Mouse (Mus musculus) naive thymus-derived CD4-positive, alpha-beta T cell, adult 2 months (primary cell): ENCODE results near the gene Hist2h3b.
A peak's percentile ranks its signal among the peaks of the same experiment; 100 is the strongest.
"Not testable (repeated sequence)": the region's sequence is repeated elsewhere in the genome, so short reads cannot be mapped to it uniquely, and the experiment has no call there.

ENCODE experiments used
- DNase-seq: peaks from one replicate; pipeline ENCODE4 v3.0.0-alpha.2; 2011; ENCODE audit warnings: low read depth

The Hist2h3b gene

DNA sequence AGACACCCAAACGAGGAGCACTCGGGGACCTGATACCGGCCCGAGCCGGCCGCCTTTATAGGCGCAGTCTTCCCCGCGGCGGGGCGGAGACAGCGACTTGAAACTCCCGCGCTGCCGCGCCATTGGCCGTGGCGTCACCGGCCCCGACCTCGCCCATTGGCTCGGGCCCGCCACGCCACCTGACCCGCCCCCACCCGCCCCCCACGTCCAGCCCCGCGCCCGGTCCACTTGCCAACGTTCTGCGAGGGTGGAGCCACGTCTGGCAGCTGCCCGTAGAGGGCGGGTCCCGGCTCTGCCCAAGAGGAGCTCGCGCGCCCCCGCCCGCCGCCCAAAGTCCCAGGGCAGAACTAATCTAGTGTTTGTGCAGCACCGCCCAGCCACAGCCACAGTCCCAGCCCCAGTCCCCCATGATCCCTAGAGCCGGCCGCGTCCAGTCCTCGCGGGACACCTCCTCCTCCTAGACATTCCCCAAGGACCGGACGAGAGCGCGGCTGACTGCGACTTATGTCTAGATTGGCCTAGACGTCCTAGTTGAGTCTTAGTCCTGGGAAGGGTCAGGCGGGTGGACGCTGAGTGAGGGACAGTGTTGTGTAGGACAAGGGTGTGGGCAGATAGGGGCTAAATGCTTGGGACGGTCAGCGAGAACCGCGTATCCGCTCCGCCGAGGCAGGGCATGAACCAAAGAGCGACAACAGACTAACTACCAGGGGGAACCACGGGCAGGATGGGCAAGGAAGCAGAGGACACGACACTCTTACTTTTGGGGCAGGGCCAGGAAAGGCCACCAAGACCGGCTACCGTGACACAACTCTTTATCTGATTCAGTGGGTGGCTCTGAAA lies 29.3 kb upstream of the Hist2h3b start, which contains the start of gene Hist2h3c2:
Gene Hist2h3c2, minus strand, starts transcription at position 174 of the 840 bp plus-strand sequence.
- not testable (repeated sequence) for DNase-seq

GRCm38 (mm10) chr3:96239949-96240798 lies 28.3 kb upstream of the Hist2h3b start, which contains the start of gene Hist2h2aa2:
Gene Hist2h2aa2 (minus strand): TSS chr3:96240276.
- DNase-seq, result peak; percentile 74

GRCm38 (mm10) chr3:96240799-96241197 lies 27.7 kb upstream of the Hist2h3b start:
- no peak for DNase-seq

GRCm38 (mm10) chr3:96243921-96244572 lies 24.4 kb upstream of the Hist2h3b start:
- no peak for DNase-seq

DNA sequence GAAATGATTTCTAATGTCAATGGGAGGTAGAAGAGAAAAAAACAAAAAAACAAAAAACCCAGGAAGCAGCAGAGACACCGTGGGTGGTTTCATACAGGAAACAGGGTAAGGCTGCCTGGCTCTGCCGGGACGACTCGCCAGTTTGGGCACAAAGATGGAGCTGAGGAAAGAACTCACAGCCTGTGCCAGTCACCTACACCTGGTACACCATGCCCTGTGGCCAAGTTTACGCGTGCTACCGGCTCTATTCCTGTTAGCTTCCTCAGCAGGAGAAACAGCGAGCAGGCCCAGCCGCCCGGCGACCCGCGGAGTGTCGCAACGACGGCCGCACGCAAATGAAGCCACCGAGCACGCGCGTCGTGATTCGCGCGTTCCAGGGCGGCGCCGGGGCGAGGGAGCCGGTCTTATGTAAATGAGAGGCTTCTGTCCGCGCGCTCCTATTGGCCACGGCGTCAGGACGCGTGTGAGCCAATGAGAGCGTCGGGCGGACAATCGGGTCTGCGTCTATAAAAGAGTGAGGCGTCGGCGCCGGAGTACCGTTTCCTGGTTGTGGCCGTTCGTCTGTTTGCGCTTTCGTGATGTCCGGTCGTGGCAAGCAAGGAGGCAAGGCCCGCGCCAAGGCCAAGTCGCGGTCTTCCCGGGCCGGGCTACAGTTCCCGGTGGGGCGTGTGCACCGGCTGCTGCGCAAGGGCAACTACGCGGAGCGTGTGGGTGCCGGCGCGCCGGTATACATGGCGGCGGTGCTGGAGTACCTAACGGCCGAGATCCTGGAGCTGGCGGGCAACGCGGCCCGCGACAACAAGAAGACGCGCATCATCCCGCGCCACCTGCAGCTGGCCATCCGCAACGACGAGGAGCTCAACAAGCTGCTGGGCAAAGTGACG lies 23.2 kb upstream of the Hist2h3b start, which contains the start of gene Hist2h2aa1:
Gene Hist2h2aa1, plus strand, starts transcription at position 495 of the 884 bp plus-strand sequence.
- peak; percentile 90 for DNase-seq

GRCm38 (mm10) chr3:96246018-96246417 lies 22.4 kb upstream of the Hist2h3b start:
- DNase-seq, result not testable (repeated sequence)

DNA sequence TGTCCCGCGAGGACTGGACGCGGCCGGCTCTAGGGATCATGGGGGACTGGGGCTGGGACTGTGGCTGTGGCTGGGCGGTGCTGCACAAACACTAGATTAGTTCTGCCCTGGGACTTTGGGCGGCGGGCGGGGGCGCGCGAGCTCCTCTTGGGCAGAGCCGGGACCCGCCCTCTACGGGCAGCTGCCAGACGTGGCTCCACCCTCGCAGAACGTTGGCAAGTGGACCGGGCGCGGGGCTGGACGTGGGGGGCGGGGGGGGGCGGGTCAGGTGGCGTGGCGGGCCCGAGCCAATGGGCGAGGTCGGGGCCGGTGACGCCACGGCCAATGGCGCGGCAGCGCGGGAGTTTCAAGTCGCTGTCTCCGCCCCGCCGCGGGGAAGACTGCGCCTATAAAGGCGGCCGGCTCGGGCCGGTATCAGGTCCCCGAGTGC lies 22.0 kb upstream of the Hist2h3b start, which contains the start of gene Hist2h3c1:
Gene Hist2h3c1, plus strand, starts transcription at position 259 of the 430 bp plus-strand sequence.
- not testable (repeated sequence) for DNase-seq

GRCm38 (mm10) chr3:96247356-96248140 lies 20.9 kb upstream of the Hist2h3b start:
- DNase-seq, result no peak

GRCm38 (mm10) chr3:96248141-96249033 lies 20.1 kb upstream of the Hist2h3b start:
- no peak for DNase-seq

DNA sequence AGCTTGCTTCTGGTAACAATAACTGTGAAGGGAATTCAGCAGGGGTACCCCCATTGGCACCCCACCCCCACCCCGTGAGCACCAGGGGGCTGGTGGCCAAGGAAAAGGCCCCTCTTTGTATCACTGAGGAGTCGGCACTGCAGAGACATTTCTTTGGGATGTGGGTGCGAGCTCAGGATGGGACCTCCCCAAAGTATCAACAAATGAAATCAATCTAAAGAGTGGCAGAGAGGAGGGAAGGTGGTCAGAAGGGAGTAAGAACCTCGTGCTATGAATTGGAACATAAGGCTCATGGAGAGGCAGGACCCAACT lies 19.5 kb upstream of the Hist2h3b start:
- no peak for DNase-seq

DNA sequence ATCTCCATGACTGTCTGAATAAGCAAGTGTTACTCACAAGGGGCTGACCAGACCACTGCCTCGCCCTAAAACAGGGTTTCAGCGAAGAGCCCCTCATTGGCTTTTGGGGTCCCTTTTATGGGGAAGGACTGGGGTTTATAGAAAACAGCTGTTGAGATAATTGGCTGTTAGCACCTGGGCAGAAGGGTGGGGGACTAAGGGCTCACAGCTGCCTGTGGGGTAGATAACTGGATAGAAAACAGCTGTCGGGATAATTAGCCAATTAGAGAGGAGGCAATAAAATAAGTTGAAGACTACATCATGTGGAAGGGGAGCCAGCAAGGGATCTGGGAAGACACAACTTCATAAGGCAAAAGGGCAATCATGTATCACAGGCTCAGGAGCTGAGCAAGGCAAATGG lies 17.6 kb upstream of the Hist2h3b start:
- no peak for DNase-seq

DNA sequence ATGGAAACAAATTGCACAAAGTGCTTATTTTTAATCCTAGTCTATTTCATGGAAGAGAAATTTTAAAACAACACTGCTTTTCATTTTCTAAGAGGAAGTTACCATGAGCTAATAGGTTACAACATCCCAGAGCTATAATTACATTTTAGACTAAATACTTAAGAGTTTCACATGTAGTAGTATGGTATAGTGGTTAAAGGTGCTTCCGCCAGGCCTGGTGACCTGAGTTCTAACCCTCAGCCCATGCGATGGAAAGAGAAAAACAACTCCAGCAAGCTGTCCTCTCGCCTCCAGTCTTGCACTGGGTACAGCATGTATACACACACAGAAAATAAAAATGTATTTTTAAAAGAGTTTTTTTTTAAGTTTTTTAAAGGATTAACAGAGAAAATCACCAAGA lies 16.7 kb upstream of the Hist2h3b start:
- no peak for DNase-seq

DNA sequence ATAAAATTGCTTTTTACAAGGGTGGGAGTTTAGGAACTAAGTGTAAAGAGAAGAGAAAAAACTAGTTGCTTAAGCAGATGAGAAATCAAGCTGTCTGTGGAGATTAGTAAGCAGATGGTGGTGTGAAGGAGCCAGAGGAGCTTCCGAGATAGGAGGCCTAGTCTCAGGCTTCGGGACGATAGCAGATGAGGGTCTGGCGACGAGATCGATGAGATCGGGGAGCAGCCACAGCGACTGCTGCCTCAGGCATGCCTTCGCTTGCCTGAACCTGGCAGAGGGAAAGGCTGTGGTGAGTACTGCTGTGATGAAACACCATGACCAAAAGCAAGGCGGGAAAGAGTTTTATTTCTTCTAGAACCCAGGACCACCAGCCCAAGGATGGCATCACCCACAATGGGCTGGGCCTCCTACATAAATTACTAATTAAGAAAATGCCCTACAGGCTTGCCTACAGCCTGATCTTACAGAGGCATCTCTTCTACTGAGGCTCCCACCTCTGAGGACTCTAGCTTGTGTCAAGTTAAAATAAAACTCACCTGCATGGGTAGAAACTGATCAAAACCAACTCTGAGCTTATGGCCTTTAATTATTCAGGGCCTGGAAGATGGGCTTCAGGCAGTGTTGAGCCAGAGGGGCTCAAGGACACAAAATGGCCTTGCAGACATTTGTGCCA lies 13.6 kb upstream of the Hist2h3b start:
- DNase-seq, result no peak

DNA sequence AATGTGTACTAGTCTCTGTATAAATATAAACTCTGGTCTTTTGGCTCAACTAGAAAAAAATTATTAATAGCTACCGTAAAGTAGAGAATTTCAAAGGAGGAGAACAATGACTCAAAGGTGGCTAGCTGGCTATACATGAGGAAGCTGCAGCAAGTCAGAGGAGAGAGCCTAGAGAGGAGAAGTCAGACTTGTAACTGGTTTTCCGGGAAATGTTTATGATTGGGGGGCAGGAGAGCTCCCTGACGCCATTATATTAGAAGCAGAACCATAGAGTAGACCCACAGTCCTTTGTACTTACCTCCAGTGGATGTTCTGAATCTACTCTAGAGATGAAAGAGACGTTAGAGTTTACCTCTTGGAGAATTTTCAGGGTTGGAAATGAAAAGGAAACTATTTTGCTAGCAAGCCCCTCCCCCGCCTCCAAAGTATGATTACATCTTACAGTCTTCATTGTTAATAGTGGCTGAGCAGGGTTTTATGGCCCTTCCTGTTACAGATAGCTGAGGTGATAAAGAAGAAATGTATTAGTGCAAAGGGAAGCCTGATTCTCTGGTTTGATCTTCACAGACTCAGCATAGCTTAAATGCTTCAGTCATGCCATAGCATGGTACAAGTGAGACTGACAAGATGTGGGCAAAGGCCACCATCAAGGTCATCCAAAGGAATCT lies 12.4 kb upstream of the Hist2h3b start:
- no peak for DNase-seq

DNA sequence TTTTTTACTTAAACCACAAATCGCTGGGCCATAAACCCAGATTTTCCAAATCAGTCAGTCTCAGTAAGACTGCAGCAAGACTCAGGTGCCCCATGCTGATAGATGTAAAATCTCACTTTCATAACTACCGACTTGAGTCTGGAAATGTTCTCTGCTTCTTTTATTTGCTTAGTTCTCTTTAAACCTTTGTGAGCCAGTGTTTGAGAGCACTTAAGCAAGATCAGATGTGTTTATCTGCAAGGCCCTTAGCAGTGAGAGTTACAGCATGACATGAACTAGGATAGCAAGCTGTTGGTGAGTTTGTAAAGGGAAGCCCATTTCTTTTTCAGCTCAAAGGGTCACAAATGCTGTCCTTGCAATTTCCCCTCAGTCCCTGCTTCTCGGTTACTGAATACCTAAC lies 11.3 kb upstream of the Hist2h3b start:
- no peak for DNase-seq

- DNase-seq, result no peak
Observed at GRCm38 (mm10) chr3:96260220-96260619, 8.2 kb upstream of the Hist2h3b start.

- no peak for DNase-seq
Observed at GRCm38 (mm10) chr3:96261623-96262022, 6.8 kb upstream of the Hist2h3b start.

- peak; percentile 83 for DNase-seq
Observed at GRCm38 (mm10) chr3:96262216-96262875, 6.1 kb upstream of the Hist2h3b start.
